Mouse (Mus musculus) lung, postnatal 0 days (tissue): Measurements from ENCODE around the gene Hivep3.

Experiments
- CTCF ChIP-seq: IDR thresholded peaks from 2 replicates; pipeline ENCODE4 v1.5.1; 2016; ENCODE audit warnings: antibody characterized with exemption, mild to moderate bottlenecking
- EP300 ChIP-seq: IDR thresholded peaks from 2 replicates; pipeline ENCODE4 v1.6.1; 2016; ENCODE audit warnings: antibody characterized with exemption, mild to moderate bottlenecking, control low read depth

DNA sequence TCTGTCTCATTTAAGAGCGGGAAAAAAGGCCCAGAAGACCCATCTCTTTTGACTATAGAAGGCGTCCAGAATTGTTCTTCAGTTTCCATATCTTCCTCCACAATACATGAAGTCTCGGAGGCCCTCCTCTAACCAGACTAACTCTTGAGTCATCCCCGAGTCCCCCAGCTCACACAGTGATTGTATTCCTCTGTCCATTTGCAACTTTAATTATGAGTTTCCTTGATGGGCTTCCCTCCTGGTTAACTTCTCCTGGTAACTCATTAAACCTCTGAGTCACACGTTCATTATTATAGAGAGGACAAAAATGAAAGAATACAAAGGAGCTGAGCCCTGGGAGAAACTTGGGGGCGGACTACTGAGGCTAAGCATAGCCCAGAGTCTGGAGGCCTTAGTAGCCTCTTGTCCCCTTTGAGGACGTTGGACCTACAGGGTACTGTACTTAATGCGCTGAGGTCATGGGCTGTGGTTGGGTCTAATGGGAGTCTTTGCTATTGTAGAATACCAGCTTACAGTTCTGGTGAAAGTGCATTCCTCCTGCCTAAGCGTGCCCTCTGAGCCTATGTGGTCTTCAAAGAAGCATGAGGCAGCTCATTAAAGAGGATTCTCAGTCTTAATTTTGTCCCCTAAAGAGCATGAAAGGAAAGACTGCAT lies 56.0 kb downstream of the Hivep3 start:
- TF ChIP-seq CTCF, result no peak
- TF ChIP-seq EP300, result no peak
